Mouse (Mus musculus): Measurements from ENCODE around the gene Gatb.

Gene Gatb

GRCm38 (mm10) chr3:85594452-85594851 lies 20.5 kb downstream of the Gatb start:
- DNase-seq (ENCODE audit: low spot score), result no peak

- no peak for DNase-seq (ENCODE audit: low spot score)
Measured at GRCm38 (mm10) chr3:85599526-85599925, 25.6 kb downstream of the Gatb start.

GRCm38 (mm10) chr3:85601841-85602305 lies 28.0 kb downstream of the Gatb start:
- DNase-seq (ENCODE audit: low spot score), result no peak

- no peak for DNase-seq (ENCODE audit: low spot score)
Measured at GRCm38 (mm10) chr3:85603811-85604210, 29.9 kb downstream of the Gatb start.

GRCm38 (mm10) chr3:85606912-85607311 lies 33.0 kb downstream of the Gatb start:
- DNase-seq (ENCODE audit: low spot score), result no peak

GRCm38 (mm10) chr3:85607753-85608152 lies 33.8 kb downstream of the Gatb start:
- no peak for DNase-seq (ENCODE audit: low spot score)

- DNase-seq (ENCODE audit: low spot score), result no peak
Measured at GRCm38 (mm10) chr3:85616389-85616788, 42.5 kb downstream of the Gatb start.

GRCm38 (mm10) chr3:85618885-85619284 lies 45.0 kb downstream of the Gatb start:
- DNase-seq (ENCODE audit: low spot score), result no peak

- DNase-seq (ENCODE audit: low spot score), result no peak
Measured at GRCm38 (mm10) chr3:85619345-85619744, 45.4 kb downstream of the Gatb start.

GRCm38 (mm10) chr3:85619751-85620150 lies 45.8 kb downstream of the Gatb start:
- no peak for DNase-seq (ENCODE audit: low spot score)

- DNase-seq (ENCODE audit: low spot score), result no peak
Measured at GRCm38 (mm10) chr3:85629895-85630510, 56.1 kb downstream of the Gatb start.

GRCm38 (mm10) chr3:85633733-85634132 lies 59.8 kb downstream of the Gatb start:
- DNase-seq (ENCODE audit: low spot score), result no peak

- DNase-seq (ENCODE audit: low spot score), result no peak
Measured at GRCm38 (mm10) chr3:85634389-85635125, 60.6 kb downstream of the Gatb start.

- no peak for DNase-seq (ENCODE audit: low spot score)
Measured at GRCm38 (mm10) chr3:85635126-85635419, 61.2 kb downstream of the Gatb start.

- no peak for DNase-seq (ENCODE audit: low spot score)
Measured at GRCm38 (mm10) chr3:85635591-85635990, 61.7 kb downstream of the Gatb start.

- no peak for DNase-seq (ENCODE audit: low spot score)
Measured at GRCm38 (mm10) chr3:85636716-85637447, 63.0 kb downstream of the Gatb start.

GRCm38 (mm10) chr3:85641751-85642150 lies 67.8 kb downstream of the Gatb start:
- no peak for DNase-seq (ENCODE audit: low spot score)

- no peak for DNase-seq (ENCODE audit: low spot score)
Measured at GRCm38 (mm10) chr3:85644814-85645213, 70.9 kb downstream of the Gatb start.

GRCm38 (mm10) chr3:85645517-85646004 lies 71.6 kb downstream of the Gatb start:
- DNase-seq (ENCODE audit: low spot score), result no peak

GRCm38 (mm10) chr3:85649176-85649575 lies 75.3 kb downstream of the Gatb start:
- DNase-seq (ENCODE audit: low spot score), result no peak

- no peak for DNase-seq (ENCODE audit: low spot score)
Measured at GRCm38 (mm10) chr3:85652727-85653665, 79.1 kb downstream of the Gatb start.

- DNase-seq (ENCODE audit: low spot score), result no peak
Measured at GRCm38 (mm10) chr3:85655538-85655937, 81.6 kb downstream of the Gatb start.

All from left cerebral cortex, adult 11 months (tissue).